Mouse (Mus musculus) liver, postnatal 0 days (tissue): ENCODE measurements around the gene Zfp513. TPM values are rescaled to one million over a fixed set of nuclear protein-coding genes. Genes with fewer than 3 reads are reported as not detected.

ENCODE experiments used
- ATAC-seq: fragments of 200-750 bp; cut with Nextera tagmentation; 2 replicates; pipeline ENCODE4 v1.8.0; 2017; ENCODE audit warnings: mild to moderate bottlenecking, moderate library complexity
- DNase-seq: peaks from one replicate; pipeline ENCODE4 v3.0.0-alpha.2; 2016
- H3K27ac ChIP-seq: fragments of 300-500 bp; sonication (generic); 2 replicates; pipeline ENCODE4 v1.5.1; 2014; ENCODE audit warnings: antibody characterized with exemption, moderate library complexity, mild to moderate bottlenecking, low read depth
- H3K27me3 ChIP-seq: fragments of 300-500 bp; sonication (generic); 2 replicates; pipeline ENCODE4 v1.6.1; 2014; ENCODE audit warnings: low read length, control low read depth, mixed read lengths; ENCODE audit not compliant: insufficient read depth
- H3K36me3 ChIP-seq: fragments of 300-500 bp; sonication (generic); replicated peaks from 2 replicates; pipeline ENCODE4 v1.6.1; 2014; ENCODE audit warnings: mild to moderate bottlenecking, control low read depth, low read length, moderate library complexity, mixed read lengths; ENCODE audit not compliant: insufficient read depth
- H3K4me1 ChIP-seq: fragments of 300-500 bp; sonication (generic); 2 replicates; pipeline ENCODE4 v1.6.1; 2014; ENCODE audit warnings: antibody characterized with exemption, mild to moderate bottlenecking, control low read depth; ENCODE audit not compliant: insufficient read depth
- H3K4me2 ChIP-seq: fragments of 300-500 bp; sonication (generic); 2 replicates; pipeline ENCODE4 v1.6.1; 2014; ENCODE audit warnings: low read depth, mild to moderate bottlenecking, low read length, moderate library complexity, mixed read lengths
- H3K4me3 ChIP-seq: fragments of 300-500 bp; sonication (generic); 2 replicates; pipeline ENCODE4 v1.5.1; 2014; ENCODE audit warnings: low read depth, low read length
- H3K9ac ChIP-seq: fragments of 300-500 bp; sonication (generic); replicated peaks from 2 replicates; pipeline ENCODE4 v1.6.1; 2014; ENCODE audit warnings: mild to moderate bottlenecking, moderate library complexity
- H3K9me3 ChIP-seq: fragments of 300-500 bp; sonication (generic); 2 replicates; pipeline ENCODE4 v1.6.1; 2016; ENCODE audit warnings: mild to moderate bottlenecking, control low read depth, low read length, mixed read lengths
- CTCF ChIP-seq: sonication (generic); IDR thresholded peaks from 2 replicates; pipeline ENCODE4 v1.5.1; 2016; ENCODE audit warnings: antibody characterized with exemption, low read depth
- EP300 ChIP-seq: IDR thresholded peaks from 2 replicates; pipeline ENCODE4 v1.6.1; 2016; ENCODE audit warnings: antibody characterized with exemption, low read depth, mild to moderate bottlenecking
- WGBS: fragments of 180-500 bp; shearing (Covaris S2); extraction: QIAGEN DNeasy Blood & Tissue Kit; methylation state at CpG from one replicate; pipeline ENCODE4 v1.1.7; 2014; ENCODE audit not compliant: insufficient replicate concordance; 5-methylcytosine and 5-hydroxymethylcytosine counted together
- polyA plus RNA-seq: library from polyadenylated mRNA; unstranded; fragments of >200 nt; fragmentation: Nextera tagmentation; extraction: Ambion mirVana; gene quantifications from 2 replicates; pipeline ENCODE4 v1.2.1, GENCODE M21; 2015

The Zfp513 gene
- polyA plus RNA-seq, 1 experiment from 2014 or later = 2.9 TPM

GRCm38 (mm10) chr5:31198616-31199320 lies 3.3 kb downstream of the Zfp513 start:
- ATAC-seq (no peak), DNase-seq (no peak)
- Histone ChIP-seq H3K9ac (no peak overlapping the region), H3K4me1 (peaks cover 31% of the 10 kb centered on the region), H3K4me2 (no peak overlapping the region), H3K9me3 (peaks cover 3% of the 10 kb centered on the region; the same call in 1 of the 2 replicates), H3K27ac (no peak overlapping the region), H3K27me3 (no peaks in the 10 kb centered on the region), H3K4me3 (no peak overlapping the region), H3K36me3 (peaks cover 72% of the 10 kb centered on the region)
- WGBS = 85% methylated on average over 5 of the region's 5 CpGs
- TF ChIP-seq EP300 (no peak), CTCF (no peak)

DNA sequence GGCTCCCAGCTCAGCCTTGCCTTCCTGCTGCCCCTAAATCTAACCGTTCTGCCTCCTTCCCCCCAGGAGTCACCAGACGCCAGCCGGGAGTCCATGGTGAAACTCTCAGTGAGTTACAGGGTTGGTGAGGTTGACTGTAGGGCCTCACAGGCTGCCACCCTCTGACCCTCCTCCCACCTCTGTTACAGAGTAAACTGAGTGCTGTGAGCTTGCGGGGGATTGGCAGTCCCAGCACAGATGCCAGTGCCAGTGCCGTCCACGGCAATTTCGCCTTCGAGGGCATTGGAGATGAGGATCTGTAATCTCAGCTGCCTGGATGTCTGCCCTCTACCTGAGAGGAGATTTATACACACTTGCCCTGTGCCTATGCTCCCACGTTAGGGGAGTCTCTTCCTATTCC lies 3.9 kb downstream of the Zfp513 start:
- Histone ChIP-seq H3K4me2 (no peak overlapping the region), H3K4me1 (peaks cover 31% of the 10 kb centered on the region), H3K9me3 (peaks cover 3% of the 10 kb centered on the region; the same call in 1 of the 2 replicates), H3K27me3 (no peaks in the 10 kb centered on the region), H3K9ac (no peak overlapping the region), H3K36me3 (peaks cover 66% of the 10 kb centered on the region), H3K27ac (no peak overlapping the region), H3K4me3 (no peak overlapping the region)
- no peak for TF ChIP-seq CTCF
- no peak for TF ChIP-seq EP300
- 76% methylated on average over 9 of the region's 9 CpGs for WGBS
- no peak for DNase-seq
- ATAC-seq = no peak

GRCm38 (mm10) chr5:31197072-31197471 lies 5.0 kb downstream of the Zfp513 start:
- no peaks in the 10 kb centered on the region for H3K27me3 ChIP-seq
- H3K9me3 ChIP-seq = peaks cover 3% of the 10 kb centered on the region; the same call in 1 of the 2 replicates
- peaks cover 60% of the 10 kb centered on the region for H3K36me3 ChIP-seq
- WGBS = 90% methylated on average over 12 of the region's 12 CpGs
- TF ChIP-seq EP300 = no peak
- no peak for TF ChIP-seq CTCF
- peaks cover 25% of the 10 kb centered on the region for H3K4me1 ChIP-seq
- no peak overlapping the region for H3K4me3 ChIP-seq
- H3K4me2 ChIP-seq = no peak overlapping the region
- no peak overlapping the region for H3K9ac ChIP-seq
- no peak for DNase-seq
- no peak overlapping the region for H3K27ac ChIP-seq
- no peak for ATAC-seq

- TF ChIP-seq EP300 = no peak
- TF ChIP-seq CTCF = no peak
- WGBS = 91% methylated on average over 10 of the region's 10 CpGs
- Histone ChIP-seq H3K27me3 (no peaks in the 10 kb centered on the region), H3K27ac (no peak overlapping the region), H3K9me3 (peaks cover 3% of the 10 kb centered on the region; the same call in 1 of the 2 replicates), H3K36me3 (peaks cover 60% of the 10 kb centered on the region), H3K4me2 (no peak overlapping the region), H3K4me3 (no peak overlapping the region), H3K4me1 (peaks cover 24% of the 10 kb centered on the region), H3K9ac (no peak overlapping the region)
- no peak for ATAC-seq
- DNase-seq = no peak
Measured at GRCm38 (mm10) chr5:31196207-31196606, 5.9 kb downstream of the Zfp513 start.

DNA sequence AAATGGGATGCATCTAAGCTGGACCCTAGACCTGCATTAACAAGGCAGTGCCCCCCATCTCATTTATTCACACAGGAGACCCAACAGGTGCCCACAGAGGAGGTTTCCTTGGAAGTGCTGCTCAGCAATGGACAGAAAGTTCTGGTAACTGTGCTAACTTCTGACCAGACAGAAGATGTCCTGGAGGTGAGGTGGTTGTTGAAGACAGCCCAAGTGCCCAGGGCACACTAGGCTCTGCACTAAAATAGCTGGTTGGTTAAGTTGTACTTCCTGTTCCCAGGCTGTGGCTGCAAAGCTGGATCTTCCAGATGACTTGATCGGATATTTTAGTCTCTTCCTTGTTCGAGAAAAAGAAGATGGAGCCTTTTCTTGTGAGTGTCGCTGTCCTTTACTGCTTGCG lies 6.4 kb downstream of the Zfp513 start:
- Histone ChIP-seq H3K4me1 (peaks cover 19% of the 10 kb centered on the region), H3K4me2 (no peak overlapping the region), H3K27me3 (no peaks in the 10 kb centered on the region), H3K9ac (no peak overlapping the region), H3K36me3 (peaks cover 63% of the 10 kb centered on the region), H3K4me3 (no peak overlapping the region), H3K27ac (no peak overlapping the region), H3K9me3 (peaks cover 3% of the 10 kb centered on the region; the same call in 1 of the 2 replicates)
- DNase-seq = no peak
- no peak for ATAC-seq
- WGBS = 75% methylated on average over 4 of the region's 4 CpGs
- TF ChIP-seq EP300 (no peak), CTCF (no peak)

- Histone ChIP-seq H3K36me3 (peaks cover 65% of the 10 kb centered on the region), H3K9me3 (no peaks in the 10 kb centered on the region), H3K27ac (peak overlapping the region; percentile 94; the same call in 1 of the 2 replicates), H3K9ac (peak overlapping the region; percentile 89), H3K4me3 (peak overlapping the region; percentile 74), H3K4me2 (peak overlapping the region; percentile 86), H3K27me3 (no peaks in the 10 kb centered on the region), H3K4me1 (peaks cover 17% of the 10 kb centered on the region)
- no peak for TF ChIP-seq EP300
- ATAC-seq (no peak), DNase-seq (no peak)
- WGBS = 89% methylated on average over 16 of the region's 16 CpGs
Measured at GRCm38 (mm10) chr5:31194486-31195485, 7.3 kb downstream of the Zfp513 start.
